Mouse (Mus musculus) inflammation-experienced regulatory T-cells, adult 6 months (primary cell): ENCODE data around the gene Parp9. TPM values are rescaled to one million over a fixed set of nuclear protein-coding genes. Genes with fewer than 3 reads are reported as not detected.
A peak's percentile ranks its signal among the peaks of the same experiment; 100 is the strongest.
"Not testable (repeated sequence)": the region's sequence is repeated elsewhere in the genome, so short reads cannot be mapped to it uniquely, and the experiment has no call there.

ENCODE experiments used
- ATAC-seq: one replicate; pipeline ENCODE4 v1.8.0; 2017
- polyA plus RNA-seq, 3 experiments: library from polyadenylated mRNA; unstranded; fragments of 100-300 nt; shearing (Covaris generic); gene quantifications; one replicate each; pipeline ENCODE4 v1.2.1; 2017

Parp9 gene
- 10 to 100 TPM; 62.4 to 76.7 (median 76.5) TPM for polyA plus RNA-seq

DNA sequence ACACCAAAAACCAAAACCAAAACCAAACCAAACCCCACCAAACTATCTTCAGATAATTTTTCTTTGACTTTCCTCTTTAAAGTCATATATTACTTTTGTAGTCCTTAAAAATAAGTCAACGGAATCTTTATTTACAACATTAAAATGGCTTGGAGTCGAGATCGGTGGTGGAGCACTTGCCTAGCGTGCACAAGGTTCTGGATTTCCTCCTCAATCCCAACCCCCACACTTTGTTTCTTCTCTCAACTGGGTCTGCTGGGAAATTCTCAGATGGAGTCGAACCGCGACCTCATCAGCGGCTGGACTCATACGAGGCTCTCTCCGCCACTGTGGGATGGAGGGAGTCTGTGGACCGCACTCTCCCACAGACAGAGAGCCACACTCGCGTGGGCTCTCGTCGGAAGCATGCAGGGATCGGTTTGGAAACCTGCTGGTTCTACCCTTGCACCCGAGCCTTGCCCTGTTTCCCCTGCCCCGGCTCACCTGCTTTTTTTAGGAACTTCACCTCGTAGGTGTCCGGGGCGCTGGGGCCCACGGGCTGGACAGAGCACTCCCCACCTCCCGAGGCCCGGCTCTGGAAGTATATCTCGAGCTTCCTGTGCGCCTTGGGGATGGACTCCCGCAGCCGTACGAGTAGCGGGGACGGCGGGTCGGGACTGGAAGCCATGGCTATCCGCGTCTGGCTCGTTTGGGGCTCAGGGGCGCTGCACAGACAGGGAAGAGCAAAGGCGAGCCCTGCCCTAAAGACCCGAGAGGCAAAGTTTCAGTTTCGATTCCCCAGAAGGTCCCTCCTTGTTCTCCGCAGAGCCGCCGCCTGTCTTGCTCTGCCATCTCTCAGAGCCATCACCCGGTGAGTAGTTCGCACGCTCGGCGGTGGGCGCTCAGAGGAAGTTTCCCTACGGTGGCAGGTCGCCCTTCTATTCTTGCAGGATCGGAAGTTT is at the start of gene Parp9, which contains the start of gene Dtx3l:
Gene Parp9 (plus strand): TSS at position 260 of the 941 bp plus-strand sequence.
Gene Dtx3l (minus strand): TSS at position 941 of the 941 bp plus-strand sequence.
- ATAC-seq: peak; percentile 74

DNA sequence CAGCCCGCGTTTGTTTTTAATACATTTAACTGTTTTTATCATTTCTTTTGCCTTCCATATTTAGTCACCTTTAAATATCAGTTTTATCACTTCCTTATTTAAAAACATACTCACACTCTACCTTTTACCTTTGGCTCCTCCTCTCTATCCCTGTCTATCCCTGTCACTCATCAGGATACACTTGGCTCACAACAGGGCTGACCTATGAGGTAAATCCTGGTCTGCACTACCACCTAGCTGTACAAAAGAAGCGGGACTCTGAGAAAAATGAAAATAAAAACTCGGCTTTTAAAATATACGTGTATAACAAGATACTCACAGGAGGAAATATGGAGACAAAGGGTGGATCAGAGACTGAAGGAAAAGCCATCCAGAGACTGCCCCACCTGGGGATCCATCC is 49.4 kb upstream of the Parp9 start:
- no peak for ATAC-seq

DNA sequence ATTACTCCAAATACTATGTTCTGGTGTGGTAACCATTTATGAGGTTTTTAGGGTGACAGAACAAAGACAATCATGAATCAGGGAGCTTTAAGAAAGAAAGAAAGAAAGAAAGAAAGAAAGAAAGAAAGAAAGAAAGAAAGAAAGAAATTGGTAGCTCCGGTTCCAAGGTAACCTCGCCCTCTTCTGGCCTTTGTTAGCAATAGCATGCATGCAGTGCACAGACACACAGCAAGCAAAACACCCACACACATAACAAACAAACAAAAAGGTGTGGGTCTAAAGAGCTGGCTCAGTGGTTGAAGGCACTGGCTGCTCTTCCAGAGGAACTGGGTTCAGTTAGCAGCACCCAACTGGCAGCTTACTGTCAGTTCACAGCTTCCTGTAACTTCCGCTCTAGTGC is 47.6 kb upstream of the Parp9 start:
- no peak for ATAC-seq

DNA sequence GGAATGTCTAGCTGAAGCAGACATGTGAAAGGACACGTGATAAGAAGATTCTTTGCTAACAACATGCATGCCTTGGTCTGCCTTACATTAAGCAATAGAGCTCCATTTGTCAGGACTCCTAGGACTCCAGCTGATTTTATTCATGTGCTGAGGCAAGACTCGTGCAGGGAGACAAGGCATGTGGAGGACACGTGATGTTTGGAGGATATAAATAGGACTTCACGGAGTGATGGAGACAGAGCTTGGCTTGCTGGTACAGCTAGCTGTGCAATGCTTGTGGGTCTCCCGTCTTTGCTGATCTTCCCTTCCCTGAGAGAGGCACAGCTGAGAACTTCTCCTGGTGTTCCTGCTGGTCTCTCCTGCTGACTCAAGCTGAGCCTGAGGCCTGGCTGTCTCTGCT is 46.7 kb upstream of the Parp9 start:
- not testable (repeated sequence) for ATAC-seq

DNA sequence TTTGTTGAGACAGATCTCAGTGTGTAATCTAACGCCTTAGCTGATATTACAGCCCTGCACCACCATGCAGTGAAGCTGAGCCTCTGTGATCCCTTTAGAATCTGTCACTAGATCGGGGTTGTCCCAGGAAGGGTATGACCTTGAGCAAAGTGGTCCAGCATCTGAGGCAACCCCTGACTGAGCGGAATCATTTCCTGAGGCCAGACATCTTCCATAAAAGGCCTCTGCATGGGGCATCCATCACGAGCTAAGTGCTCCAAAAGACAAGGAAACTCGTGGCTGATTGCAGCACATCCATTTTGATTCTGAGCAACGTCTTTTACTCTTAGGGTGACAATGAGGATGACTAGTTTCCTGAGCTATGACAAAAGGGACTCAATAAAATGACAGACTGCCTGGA is 43.3 kb upstream of the Parp9 start:
- no peak for ATAC-seq

DNA sequence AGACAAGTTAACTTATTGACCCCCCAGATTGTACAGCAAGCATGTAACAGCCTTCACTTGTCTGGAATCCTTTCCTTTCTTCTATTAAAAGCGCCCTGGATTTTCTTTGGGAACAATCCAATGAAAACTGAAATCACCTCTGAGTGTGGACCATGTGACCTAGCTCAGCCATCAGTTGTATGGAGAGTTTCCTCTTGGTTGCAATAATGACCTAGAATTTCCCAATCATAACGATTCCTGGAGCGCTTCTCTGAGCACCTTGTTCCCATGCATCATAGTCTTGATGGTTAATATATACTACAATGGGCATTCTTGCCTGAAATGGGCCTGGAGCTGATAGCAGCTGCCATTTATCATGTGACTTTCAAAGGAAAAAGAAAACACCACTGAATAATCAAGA is 37.7 kb upstream of the Parp9 start:
- ATAC-seq: no peak

DNA sequence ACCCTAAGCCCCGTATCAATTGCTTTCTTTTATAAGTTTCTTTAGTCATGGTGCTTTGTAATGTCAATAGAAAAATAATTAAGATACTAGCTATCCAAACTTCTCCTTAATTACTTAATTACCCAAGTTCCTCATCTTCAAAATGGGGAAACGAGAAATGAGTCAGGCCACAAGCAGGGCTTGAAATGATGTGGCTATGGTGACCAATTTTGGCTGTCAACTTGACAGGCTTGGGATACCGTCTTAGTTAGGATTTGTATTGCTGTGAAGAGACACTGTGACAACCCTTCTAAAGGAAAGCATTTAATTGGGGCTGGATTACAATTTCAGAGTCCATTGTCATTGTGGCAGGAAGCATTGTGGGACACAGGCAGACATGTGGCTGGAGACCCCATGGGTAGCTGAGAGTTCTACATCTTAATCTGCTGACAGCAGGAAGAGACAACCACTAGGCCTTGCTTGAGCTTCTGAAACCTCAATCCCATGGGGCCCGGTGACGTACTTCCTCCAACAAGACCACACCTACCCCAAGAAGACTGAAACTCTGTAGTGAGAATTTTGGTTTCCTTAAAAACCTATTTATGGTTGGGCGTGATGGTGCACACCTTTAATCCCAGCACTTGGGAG is 35.1 kb upstream of the Parp9 start:
- ATAC-seq: no peak

DNA sequence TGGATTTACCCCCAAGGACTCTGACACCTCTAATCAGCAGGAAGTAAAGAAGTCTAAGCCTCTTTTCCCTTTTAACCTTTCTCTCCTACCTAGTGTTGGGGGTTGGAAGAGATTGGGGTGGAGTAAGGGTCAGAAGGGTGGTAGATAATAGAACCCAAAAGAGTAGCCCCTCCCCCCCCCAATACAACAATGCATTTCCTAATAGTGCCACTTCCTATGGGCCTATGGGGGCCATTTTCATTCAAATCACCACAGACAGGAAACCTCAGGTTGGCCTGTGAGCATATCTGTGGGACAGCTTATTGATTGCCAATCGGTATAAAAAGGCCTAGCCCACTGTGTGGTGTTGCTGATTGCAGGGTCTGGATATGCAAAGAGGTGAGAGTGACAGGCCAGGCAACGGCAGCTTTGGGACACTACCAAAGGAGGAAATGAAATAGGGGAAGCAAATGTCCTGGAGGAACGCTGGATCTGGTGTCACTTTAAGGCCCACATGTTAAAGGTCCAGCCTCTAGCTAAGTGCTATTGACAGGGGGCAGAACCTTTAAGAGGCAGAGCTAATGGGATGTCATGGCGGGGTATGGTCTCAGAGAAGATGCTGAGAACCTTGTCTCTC is 34.0 kb upstream of the Parp9 start:
- peak; percentile 26 for ATAC-seq

DNA sequence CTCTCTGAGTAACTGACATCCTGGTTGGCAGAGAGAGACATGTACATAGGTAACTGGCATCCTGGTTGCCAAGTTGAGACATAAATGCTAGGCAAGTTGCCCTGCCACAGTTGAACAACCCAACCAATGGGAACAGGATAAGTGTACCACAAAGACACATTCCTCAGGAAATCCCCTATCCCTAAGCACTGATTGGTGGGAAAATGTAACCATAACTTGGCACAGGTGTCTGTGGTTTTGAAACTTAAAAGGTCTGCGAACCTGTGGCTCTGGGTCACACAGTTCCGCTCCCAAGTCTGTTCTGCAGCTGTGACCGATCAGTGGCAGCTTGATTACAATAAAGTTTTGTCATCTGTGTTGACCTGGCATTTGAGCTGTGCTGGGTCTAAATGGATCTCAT is 32.9 kb upstream of the Parp9 start:
- ATAC-seq: peak; percentile 82

DNA sequence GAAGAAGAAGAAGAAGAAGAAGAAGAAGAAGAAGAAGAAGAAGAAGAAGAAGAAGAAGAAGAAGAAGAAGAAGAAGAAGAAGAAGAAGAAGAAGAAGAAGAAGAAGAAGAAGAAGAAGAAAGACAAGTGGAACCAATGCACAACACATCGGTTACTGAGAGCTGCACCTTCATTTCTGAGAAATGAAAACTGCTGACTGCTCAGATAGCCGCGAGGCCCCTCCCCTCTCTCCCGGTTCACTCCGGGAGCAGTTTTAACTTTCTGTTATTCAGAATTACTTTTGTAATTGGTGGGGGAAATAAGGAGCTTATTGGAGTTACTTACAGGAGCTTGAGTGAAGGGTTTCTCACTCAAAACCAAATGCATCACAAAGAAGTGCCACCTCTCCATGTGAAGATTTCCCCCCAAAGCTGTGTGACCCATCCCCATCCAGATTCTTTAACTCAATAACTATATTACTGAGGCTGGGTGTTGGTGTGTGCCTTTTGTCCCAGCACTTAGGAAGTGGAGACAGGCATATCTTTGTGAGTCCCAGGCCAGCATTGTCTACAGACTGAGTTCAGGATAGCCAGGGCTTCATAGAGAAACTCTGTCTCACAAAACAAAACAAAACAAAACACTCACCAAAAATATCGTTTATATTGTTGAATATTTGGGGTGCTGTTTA is 32.3 kb upstream of the Parp9 start:
- no peak for ATAC-seq

DNA sequence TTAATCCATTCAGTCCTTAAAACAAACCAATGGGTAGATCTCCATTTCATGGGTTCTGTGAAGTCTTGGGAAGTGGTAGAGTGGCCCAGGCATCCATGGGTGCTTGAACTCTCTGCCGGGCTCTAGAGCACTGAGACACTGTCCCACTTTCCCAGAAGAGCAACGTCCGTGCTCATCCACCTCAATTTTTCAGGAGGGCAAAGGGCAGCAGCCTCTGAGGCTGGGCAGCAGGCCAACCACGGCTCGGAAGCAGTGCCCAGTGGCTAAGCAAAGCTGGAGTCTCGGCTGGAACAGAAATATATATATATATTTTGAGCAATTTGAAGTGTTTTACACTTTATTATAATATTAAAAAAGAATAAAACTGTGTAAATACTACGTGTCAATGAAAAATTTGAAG is 31.4 kb upstream of the Parp9 start:
- no peak for ATAC-seq

DNA sequence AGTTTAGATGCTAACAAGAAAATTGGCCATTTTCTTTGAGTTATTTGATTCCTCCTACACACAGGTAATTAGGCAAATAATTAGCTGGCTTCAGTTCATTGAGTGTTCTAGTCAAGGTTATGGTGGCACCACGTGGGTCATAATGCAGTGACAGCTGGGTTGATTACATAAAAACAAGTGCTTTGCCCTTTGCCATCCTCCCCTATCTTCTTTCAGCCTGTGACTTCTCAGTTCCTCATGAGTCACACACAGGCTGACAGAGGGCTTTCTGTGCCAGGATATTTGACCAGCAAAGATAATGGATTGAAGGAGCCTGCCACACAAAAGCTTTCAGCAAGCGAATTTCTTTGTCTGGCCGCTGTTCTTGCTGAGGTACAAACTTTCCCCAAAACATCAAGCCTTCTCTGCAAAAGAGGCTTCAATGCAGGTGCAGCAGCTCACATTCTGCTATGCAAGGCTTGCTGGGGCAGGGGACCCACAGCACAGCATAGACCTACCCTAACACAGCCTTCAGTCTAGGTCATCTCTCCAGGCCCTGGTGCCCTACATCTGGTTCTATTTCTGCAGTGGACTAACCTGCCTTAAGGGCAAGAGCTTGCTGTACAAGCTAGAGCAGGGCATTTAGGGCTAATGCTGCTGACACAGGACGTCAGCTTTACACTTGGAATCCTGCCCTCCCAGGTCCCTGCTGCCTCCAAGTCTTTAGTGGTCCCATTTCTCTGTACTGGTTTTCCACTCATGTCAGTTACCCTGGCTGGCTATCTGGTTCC is 30.7 kb upstream of the Parp9 start:
- ATAC-seq: no peak

DNA sequence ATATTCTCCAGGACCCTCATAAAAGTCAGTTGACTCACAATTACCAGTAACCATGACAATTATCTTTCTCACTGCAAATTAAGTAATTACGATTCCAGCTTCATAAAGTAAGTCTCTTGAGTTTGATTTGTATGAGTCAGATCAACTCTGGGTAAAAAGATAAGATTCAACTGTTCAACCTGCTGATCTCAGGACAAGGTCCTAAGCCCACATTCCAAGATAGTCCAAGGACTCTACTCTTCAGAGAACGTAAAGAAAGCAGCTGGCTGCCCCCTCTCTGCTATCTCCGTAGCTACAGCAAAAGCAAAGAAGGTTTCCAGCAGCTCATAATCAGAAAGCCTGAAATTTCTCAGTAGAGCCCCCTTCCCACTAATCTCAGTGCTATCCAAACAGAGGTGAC is 26.8 kb upstream of the Parp9 start:
- ATAC-seq: no peak

DNA sequence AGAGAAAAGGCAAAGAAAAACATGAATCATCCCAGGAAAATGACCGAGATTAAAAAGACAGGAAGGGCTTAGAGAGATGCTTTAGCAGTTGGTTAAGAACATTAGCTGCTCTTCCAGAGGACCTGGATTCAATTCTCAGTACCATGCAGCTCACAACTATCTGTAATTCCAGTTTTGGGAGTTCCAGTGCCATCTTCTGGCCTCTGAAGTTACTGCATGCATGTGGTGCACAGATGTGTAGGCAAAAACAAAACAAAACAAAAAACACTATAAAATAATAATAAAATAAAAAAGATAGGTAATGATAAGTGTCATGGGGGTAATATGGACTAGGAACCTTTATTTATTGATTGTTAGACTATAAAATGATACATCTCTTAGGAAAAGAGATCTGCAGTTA is 24.7 kb upstream of the Parp9 start:
- peak; percentile 36 for ATAC-seq

DNA sequence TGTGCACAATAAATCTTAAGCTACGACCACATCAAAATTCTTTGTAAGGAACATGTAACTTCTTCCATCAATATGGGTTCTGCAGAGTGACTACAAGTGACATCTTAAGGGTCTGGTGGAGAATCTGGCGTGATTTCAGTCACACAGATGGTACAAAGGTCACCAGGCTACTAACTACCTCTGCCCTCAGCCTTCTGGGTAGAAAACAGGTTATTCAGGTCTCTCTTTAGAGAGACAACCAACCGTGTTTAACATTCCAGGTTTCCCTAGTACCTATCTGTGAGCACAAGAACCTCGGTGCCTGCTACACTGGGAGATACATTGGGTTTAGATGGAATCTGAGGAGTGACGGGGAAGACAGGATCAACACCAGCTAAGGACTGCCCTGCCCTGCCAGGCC is 24.0 kb upstream of the Parp9 start:
- no peak for ATAC-seq

DNA sequence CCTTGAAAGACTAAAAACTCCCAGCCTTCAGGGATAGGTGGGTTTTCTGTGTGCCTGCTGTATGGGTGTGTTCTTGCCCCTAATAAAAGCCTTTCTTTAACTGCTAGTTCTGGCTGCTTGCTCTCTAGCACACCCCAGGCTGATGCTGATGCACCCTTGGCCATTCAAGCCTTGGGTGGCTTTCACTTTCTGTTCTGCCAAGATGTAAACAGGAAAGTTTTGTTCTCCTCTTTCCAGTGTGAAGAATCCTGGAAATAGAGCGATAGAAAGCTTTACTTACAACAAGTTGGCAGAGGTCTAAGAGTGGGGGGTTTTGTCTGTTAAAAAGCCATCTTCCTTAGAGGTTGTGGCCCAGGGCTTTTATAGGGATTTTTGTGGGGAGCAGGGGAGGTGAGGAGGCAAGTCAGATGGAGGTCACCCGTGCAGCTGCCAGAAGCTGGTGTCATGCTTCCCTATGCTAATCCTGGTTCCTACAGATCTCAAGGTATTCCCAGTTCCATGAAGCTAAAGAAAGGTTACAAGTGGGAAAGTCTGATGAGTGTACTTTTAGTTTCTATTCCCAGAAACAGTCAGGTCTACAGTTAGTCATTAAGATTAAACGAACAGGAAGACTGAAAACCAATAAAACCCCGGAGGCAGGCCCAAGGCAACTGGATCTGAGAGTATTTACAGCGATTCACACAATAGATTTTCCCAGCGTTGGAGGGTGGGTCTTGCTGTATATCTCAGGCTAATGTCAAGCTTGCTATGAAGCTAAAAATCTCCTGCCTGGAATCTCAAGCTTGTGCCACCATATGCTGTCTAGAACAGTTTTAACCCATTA is 19.3 kb upstream of the Parp9 start:
- peak; percentile 88 for ATAC-seq

DNA sequence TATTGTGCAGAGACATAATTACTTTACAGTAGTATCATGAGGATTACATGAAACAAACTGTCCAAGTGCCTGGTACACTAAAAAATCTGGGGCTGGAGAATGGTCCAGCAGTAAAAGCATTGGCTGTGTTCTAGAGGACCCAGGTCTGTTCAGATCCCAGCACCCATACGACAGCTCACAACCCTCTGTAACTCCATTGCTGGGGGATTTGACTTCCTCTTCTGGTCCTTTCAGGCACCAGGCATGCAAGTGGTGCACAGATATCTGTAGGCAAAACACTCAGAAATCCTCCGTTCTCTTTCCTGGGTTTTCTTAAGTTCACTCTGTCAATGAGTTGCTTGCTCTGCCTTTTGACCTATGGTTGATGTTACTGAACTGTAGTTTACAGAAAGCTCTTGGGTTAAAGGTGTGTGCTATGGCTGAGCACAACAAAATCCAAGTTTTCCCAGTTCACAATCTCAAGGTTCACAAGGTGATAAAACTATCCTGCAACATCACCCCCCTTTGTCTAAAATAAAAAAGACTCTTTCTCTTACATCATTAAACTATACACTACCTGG is 16.5 kb upstream of the Parp9 start:
- ATAC-seq: no peak

DNA sequence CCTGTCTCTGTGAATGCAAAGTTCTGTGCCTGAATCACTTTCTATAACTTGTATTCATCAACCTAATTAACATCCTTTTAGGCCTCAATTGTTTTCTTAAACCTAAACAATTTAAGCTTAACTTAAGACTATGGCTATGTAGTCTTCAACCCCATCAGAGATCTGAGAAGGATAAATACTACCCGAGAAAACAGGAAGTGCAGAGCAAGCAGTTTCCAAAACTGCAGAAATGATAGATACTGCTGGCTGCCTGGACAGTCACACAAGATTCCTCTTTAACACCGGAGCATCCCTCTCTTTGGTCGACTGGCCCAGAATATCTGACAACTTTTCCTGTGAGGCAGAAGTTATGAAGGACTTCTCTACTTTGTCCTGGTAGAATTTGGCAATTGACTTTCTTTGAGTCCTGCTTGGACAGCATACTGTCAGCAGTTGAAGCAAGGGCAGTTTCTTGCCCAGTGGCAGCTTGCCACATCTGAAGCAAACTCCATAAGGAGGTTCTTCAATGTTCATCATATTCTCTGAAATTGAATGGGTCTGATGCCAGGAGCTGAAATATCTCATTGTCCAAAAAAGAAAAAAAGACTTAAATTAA is 15.9 kb upstream of the Parp9 start:
- no peak for ATAC-seq

DNA sequence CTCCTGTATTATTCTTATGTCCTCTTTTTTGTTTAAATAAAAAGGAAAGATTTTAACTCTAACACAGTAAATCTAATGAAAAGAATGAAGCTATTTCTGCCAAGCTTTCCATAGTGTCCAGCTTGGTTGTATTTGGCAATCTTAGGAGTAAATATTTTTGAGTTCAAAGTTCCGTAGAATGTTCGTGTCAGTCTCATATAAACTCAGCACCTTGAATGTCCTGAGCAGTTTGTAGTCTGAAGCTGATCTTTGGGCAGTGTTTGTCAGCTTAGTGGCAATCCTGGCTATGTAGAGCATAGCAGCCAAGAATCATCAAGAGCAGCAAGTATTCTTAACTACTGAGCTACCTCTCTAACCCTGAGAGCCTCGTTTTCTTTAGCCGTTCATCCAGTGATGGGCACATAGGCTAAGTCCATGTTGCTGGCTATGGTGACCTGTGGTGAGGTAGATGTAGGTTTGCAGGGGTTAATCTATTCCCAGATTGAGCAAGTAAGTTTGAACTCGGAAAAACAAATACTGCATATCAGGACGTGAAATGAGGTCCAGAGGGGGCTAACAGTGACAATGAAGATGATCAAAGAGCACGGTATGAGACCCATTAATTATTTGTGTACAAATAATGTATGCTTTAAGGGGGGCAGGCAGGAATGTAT is 14.6 kb upstream of the Parp9 start:
- ATAC-seq: no peak

DNA sequence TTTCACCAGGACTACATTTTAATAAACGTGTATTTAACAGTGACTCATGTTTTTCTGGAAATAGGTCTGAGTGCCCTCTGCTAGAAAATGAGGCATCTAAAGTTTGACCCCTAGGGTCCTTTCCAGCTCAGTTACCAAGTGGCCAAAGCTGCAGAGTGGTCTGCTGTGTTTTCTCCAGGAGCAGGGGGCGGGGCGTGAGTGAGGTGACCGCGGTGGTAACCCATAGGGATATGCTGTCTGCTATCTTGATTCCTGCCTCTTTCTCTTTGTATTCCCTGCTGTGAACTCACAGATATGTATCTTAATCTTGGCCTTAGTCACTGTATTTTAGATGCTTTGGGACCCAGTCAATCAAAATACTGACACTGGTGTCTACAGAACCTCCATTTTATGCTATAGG is 13.9 kb upstream of the Parp9 start:
- ATAC-seq: no peak
